Mouse (Mus musculus) C2C12 (cell line): ENCODE data around the gene Ednra.

Experiments
- CTCF ChIP-seq: IDR thresholded peaks from one replicate; pipeline ENCODE4 v1.5.1; 2011; ENCODE audit not compliant: control insufficient read depth, insufficient read depth, insufficient read length
- MAX ChIP-seq: IDR thresholded peaks from one replicate; pipeline ENCODE4 v1.6.1; 2011; ENCODE audit warnings: mild to moderate bottlenecking, control low read depth
- MYOD1 ChIP-seq: IDR thresholded peaks from one replicate; pipeline ENCODE4 v1.6.1; 2011; ENCODE audit warnings: low read depth; ENCODE audit not compliant: control insufficient read depth, insufficient read length
- MYOG ChIP-seq: IDR thresholded peaks from one replicate; pipeline ENCODE4 v1.6.1; 2011; ENCODE audit not compliant: control insufficient read depth, insufficient read length; ENCODE audit errors: extremely low read depth

DNA sequence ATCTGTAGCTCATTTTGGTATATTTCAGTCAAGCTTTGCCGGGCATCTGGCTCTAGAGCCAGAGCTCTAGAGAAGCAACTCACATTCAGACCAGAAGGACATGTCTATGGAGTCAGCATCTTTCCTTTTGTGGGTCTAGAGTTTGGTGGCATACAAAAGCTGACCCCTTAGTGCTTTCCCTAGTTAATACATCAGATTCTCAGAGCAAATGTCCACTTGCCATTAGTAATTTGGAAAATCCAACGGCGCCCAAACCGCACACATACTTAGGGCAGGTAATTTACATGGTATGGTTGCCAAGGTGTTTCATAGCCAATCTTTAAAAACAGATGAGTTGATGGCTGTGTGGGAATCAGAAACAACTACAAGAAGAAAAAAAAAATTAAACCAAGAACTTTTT is 1.2 kb downstream of the Ednra start:
- TF ChIP-seq MAX, result no peak
- TF ChIP-seq CTCF, result no peak
- TF ChIP-seq MYOD1, result no peak
- no peak for TF ChIP-seq MYOG
